Mouse (Mus musculus) layer of hippocampus, adult 9-10 months (tissue): Measurements from ENCODE around the gene Tcte1.

Experiments used
- DNase-seq: peaks from one replicate; pipeline ENCODE4 v3.0.0; 2022; ENCODE audit warnings: low spot score

The Tcte1 gene

GRCm38 (mm10) chr17:45547461-45548190, 24.4 kb downstream of the Tcte1 start:
- DNase-seq = no peak

DNA sequence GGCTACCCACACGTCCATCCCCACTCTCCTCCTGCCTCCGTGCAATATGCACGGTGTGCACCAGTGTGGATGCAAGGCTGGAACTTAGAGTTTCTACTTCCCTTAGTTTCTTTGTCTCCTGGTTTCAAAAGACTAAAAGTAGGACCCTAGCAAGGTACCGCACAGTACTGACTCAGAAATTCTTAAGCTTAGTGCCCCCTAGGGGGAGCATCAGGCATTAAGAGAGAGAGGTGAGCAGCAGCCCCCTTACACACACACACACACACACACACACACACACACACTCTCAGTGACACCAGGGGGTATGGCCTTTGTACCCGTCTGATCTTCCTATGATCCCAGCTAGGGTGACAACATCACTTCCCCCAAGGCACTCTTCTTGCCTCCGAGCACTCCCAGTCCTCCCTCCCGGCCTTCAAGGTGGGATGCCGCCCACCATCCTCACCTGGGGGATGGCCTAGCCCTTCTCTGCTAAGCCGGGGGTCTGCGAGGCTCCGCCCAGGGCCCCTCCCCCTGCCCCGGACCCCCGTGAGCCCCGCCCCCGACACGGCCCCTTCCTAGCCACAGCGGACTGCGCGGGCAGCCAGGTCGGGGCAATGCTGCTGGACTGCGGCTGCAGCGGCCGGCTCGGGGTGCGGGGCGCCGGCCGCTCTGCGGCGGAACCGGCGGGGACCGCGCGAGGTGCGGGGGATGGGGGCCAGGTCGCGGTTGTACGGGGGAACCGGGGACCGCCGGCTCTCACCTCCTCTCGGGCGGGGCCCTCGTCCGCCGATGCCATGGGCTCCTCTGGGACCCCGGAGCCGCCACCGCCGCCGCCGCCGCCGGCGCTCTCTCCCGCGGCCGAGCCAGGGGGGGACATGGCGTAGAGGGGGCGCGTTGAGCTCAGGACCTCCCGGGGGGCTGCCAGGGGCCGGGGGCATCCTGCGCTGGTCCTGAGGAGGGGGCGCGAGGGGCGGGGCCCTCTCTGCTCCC, 25.6 kb downstream of the Tcte1 start:
- DNase-seq = no peak

- no peak for DNase-seq
Measured at GRCm38 (mm10) chr17:45549617-45550181, 26.5 kb downstream of the Tcte1 start, which contains the start of gene Tmem151b. Tmem151b (minus strand) TSS chr17:45549677.

- no peak for DNase-seq
Measured at GRCm38 (mm10) chr17:45550253-45550652, 27.0 kb downstream of the Tcte1 start.

GRCm38 (mm10) chr17:45551249-45551796, 28.1 kb downstream of the Tcte1 start:
- no peak for DNase-seq

DNA sequence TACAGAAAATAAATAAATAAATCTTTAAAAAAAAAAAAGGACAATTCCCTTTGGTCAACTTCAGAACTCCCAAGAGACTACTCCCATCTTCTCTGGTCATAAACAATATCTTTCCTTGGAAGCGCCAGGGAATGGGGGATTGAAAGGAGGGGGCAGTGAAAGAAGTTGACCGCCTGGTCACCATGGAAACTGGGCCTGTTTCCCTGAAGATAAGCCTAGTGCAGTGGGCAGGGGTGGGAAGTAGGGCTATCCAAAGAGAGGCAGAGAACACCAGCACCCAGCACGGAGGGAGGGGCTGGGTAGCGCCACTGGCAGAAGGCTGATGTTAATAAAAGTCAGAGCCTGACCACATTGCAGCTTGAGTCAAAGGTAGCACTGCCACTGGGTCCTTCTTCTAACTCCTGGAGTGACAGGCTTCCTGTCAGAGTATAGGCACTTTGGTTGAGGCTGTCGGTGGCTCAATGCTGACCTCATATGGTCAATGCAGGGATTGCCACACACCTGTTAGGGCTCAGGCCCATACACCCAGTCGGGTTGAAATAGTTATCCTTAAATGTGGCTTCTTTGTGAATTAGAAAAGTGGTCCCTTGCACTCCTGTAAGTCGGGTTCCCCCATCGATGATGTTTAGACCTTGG, 28.7 kb downstream of the Tcte1 start:
- DNase-seq = peak; percentile 81

GRCm38 (mm10) chr17:45553065-45553464, 29.8 kb downstream of the Tcte1 start:
- DNase-seq = no peak

DNA sequence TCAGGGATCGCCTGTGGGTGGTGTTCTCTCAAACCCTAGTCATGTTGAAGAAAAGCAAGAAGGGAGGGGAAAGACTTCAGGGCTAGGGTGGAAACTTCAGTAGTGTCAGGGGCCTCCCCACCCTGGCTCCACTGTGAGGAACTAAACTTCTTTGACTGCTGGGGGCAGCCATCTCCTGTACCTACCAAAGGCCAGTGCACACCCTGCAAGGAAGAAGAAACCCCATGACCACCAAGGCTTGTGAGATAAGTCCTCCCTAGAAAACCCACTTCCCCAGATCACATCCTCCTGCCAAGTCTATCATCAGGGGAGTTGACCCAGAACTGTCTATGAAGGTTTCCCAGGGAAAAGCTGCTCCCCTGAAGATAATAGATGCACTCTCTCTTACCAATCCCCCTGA, 31.2 kb downstream of the Tcte1 start:
- no peak for DNase-seq

GRCm38 (mm10) chr17:45555452-45556106, 32.3 kb downstream of the Tcte1 start, which contains the start of gene Nfkbie:
Nfkbie (plus strand) TSS chr17:45555703.
- peak; percentile 66 for DNase-seq

DNA sequence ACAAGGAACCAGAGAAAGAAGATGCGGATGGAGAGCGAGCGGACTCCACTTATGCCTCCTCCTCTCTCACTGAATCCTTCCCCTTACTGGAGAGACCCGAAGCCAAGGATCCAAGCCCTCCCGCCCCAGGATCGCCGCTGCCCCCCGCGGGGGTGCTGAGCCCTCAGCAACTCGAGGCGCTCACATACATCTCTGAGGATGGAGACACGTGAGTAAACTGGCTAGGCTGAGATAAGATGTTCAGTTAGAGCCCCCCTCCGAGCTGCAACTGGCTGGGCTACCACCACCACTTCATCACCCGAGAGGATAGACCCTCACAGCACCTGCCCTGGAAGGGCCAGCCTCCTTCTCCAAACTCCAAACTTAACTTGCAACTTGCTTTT, 32.9 kb downstream of the Tcte1 start:
- no peak for DNase-seq

DNA sequence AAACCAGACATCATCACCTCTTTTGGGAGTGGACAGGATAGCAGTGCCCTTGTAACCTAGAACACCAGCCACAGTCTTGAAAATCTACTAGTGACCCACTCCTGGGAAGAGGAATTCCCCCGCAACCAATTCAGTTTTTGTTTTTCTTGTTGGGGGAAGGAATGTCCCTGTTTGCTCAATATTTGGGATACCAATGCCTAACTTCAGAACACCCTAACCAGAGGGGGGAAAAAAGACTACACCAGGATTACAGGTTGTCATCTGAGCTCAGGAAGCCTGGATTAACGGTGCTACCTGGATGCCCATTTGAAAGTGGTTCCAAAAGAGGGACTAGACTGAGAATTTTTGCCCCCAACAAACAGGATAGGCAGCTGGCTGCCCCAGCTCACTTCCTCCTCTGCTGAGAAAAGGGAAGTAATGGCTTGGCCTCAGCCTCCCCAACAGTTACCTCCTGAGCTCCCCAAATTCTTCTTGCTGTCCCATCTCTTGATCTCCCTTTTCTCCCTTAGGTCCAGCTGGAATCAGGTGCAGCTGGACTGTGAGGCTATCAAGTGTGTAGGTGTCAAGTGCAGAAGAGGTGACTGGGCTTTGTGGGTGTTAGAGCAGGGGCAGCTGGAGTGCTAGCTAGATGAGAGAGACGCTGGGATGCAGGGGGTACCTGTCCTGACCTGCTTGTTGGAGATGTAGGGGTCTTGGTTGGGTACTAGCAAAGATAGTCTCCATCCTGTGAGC, 33.4 kb downstream of the Tcte1 start:
- DNase-seq = no peak

GRCm38 (mm10) chr17:45557246-45557824, 34.1 kb downstream of the Tcte1 start:
- no peak for DNase-seq

- DNase-seq = no peak
Measured at GRCm38 (mm10) chr17:45557998-45558862, 35.0 kb downstream of the Tcte1 start.

- no peak for DNase-seq
Measured at GRCm38 (mm10) chr17:45559732-45560525, 36.7 kb downstream of the Tcte1 start.

- no peak for DNase-seq
Measured at GRCm38 (mm10) chr17:45563216-45563615, 40.0 kb downstream of the Tcte1 start.

DNA sequence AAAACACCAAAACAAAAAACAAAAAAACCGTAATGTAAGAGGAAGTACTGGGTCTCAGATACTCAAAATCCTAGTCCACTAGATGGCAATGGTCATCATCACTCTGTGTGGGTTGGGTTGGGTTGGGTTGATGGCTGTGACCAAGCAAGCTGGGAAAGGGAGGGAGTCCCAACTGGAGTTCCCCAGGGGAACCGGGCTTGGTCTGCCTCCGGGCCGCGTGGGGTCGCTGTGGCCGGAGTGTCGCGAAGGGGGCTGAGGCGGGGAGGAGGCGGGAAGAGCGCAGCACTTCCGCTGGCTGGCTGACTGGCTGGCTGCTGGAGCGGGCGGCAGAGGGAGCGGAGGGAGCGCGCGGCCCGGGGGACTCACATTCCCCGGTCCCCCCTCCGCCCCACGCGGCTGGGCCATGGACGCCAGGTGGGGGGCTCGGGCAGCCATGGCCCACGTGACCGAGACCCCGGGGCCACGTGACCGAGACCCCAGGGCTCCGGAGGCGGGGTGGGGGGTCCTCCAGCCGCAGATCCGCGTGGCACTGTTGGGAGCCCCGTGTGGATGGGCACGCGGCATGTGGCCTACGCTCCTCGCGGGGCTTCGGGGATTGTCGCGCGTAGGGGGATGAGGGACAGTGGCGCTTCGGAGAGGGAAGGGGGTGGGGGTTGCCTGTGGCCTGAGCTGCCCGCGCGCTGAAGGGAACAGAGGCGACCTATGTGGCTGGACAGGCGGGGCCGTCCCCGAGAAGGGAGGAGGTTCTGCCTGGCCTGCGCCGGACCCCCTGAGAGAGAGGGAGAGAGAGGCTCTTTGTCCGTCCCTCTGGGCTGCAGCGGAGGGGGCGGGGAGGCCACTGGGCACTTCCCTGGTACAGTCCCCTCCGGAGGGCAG, 40.7 kb downstream of the Tcte1 start, which contains the start of gene Slc35b2:
TSS of gene Slc35b2 (plus strand) at position 220 of the 876 bp plus-strand sequence.
- DNase-seq = no peak

DNA sequence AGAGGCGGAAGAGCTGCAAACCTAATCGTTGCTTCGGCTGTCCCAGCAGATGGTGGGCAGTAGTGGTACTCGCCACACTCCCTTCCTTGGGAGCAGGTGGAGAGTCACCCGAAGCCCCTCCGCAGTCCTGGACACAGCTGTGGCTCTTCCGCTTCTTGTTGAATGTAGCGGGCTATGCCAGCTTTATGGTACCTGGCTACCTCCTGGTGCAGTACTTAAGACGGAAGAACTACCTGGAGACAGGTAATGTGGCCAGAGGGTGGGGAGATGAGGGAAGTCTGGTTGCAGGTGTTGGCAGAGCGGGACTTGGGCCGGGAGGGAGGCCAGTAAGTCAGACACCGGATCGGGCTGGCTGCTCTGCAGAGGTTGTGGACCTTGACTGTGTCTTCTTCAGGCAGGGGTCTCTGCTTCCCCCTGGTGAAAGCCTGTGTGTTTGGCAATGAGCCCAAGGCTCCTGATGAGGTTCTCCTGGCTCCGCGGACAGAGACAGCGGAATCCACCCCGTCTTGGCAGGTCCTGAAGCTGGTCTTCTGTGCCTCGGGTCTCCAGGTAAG, 41.4 kb downstream of the Tcte1 start:
- no peak for DNase-seq
